Mouse (Mus musculus) adrenal gland, postnatal 10 days (tissue): ENCODE data around the gene Vezt. TPM values are rescaled to one million over a fixed set of nuclear protein-coding genes. Genes with fewer than 3 reads are reported as not detected.

Experiments
- DNase-seq: peaks from one replicate; pipeline ENCODE4 v3.0.0; 2021; ENCODE audit warnings: mixed read lengths
- long read RNA-seq, 2 experiments: library from polyadenylated mRNA; stranded (forward); transcript quantifications; one replicate each; pipeline ENCODE4 v2.0.0; 2021
- total RNA-seq, 2 experiments: library from RNA; stranded (reverse); gene quantifications; 2 replicates each; pipeline ENCODE4 v1.2.3; 2021

The Vezt gene
- 10 to 100 TPM; 24.9 to 27.7 TPM for total RNA-seq
- long read RNA-seq, experiment 1, full-length matches to known transcripts: 5 of 8 reads
- long read RNA-seq, experiment 1, partial matches to known transcripts: 2 of 8 reads
- long read RNA-seq, experiment 1, other reads (novel, unspliced or antisense): 1 of 8 reads
- long read RNA-seq, experiment 2, full-length matches to known transcripts: 4 of 5 reads
- long read RNA-seq, experiment 2, partial matches to known transcripts: 0 of 5 reads
- long read RNA-seq, experiment 2, other reads (novel, unspliced or antisense): 1 of 5 reads

DNA sequence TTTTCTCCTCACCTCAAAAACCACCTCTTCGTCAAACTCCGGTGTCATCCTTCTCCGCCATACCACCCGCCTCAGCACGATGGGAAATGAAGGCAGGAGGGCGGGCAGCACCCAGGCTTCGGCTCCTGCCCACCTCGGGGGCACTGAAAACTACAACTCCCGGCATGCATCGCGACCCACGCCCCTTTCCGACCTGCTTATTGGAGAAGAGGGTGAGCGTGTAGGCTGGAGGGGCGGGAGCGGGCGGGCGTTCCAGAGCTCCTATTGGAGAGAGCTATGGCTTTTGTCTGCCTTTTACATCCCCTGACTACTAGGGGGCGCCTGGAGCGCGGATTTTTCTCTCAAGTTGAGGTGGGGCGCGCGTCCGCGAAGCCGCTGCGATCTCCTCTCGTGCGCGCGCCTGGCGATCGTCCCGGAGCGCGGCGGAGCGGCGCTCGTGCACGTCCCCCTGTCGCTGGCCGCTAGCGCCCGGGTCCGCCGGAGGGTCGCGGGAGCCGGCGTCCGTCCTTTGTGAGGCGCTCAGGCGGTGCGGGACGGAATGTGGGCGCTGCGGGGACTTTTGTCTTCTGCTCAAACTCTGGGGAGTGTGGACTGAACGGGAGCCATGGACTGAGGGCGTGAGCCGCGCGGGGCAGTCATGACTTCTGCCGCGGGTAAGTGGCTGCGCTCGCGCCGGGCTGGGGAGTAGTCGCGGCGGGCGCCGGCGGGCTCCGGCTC, at the start of gene Vezt, which contains the start of gene Fgd6:
Gene Vezt, minus strand, starts transcription at position 160 of the 717 bp plus-strand sequence.
Gene Fgd6, plus strand, starts transcription at position 344 of the 717 bp plus-strand sequence.
- peak; percentile 98 for DNase-seq

DNA sequence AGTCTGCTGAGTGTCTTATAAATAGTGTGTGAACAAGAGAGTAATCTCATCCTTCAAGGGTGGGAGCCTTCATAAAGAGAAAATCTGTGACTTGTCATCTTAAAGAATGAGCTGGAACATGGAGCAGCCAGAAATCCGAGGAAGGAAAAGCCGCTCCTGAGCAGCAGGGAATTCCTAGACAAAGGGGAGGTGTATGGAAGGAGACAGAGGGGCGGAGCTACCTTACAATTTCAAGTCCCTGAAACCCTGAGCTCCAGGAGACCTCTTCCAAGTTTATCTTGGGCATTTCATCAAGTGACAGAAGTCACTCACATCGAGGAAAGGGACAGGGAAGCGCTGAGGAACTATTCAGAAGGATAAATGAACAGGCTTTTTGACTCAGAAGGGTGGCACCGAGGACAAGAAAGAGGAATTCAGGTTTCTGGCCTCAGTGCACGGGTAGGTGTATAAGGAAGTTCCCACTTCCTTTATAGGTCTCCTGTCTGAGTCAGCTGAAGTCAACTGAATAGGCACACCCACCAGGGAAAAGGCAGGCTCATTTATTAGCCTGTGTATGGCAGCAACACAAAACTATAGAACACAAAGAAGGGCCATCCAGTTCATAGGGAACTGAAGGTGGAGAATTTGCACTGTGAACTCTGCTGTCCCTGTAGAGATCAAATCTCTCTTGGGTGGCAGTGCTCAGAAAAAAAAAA, 46.6 kb upstream of the Vezt start:
- no peak for DNase-seq

DNA sequence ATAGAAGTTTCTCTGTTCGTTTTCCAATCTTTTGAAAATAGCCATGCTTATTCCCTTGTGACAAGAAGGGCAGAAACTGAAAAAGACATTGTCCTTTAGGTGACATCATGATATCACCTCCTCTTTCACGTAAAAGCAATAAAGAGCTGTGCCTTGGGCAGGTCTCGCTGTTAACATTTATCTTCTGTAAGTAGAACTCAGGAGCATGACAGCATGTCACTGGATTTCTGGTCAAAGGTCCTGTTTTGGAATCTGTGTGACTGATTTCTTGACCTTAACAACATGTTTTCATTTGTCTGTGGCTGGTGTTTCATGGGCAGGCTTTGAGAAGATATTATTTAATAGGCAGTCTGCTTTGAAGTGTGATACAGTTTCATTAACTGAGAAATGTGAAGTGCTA, 45.1 kb upstream of the Vezt start:
- no peak for DNase-seq

- DNase-seq: no peak
Measured at GRCm38 (mm10) chr10:94076966-94077825, 41.6 kb upstream of the Vezt start.

- DNase-seq: no peak
Measured at GRCm38 (mm10) chr10:94072916-94073465, 37.4 kb upstream of the Vezt start.

- DNase-seq: peak; percentile 49
Measured at GRCm38 (mm10) chr10:94072261-94072915, 36.8 kb upstream of the Vezt start.

- no peak for DNase-seq
Measured at GRCm38 (mm10) chr10:94071641-94072040, 36.0 kb upstream of the Vezt start.

GRCm38 (mm10) chr10:94068701-94069100, 33.1 kb upstream of the Vezt start:
- peak; percentile 48 for DNase-seq

DNA sequence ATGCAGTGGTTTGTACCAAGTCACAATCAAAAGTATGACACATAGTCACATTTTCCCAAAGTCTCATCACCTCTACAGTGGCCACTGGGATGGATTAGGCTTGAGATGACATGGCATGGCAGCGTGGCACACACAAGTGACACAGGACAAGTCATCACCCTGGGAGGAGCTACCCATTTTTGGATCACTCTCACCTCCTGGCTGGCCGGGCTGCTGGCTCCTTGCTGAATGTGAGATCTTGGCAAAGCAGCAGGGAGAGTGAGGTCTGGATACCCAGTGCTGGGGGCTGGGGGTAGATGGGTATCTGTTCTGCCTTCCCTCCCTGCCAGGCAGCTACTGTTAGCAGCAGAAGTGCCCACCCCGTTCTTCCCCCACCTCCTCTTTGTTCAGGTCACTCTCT, 31.3 kb upstream of the Vezt start:
- DNase-seq: no peak

- DNase-seq: no peak
Measured at GRCm38 (mm10) chr10:94062357-94062756, 26.7 kb upstream of the Vezt start.

DNA sequence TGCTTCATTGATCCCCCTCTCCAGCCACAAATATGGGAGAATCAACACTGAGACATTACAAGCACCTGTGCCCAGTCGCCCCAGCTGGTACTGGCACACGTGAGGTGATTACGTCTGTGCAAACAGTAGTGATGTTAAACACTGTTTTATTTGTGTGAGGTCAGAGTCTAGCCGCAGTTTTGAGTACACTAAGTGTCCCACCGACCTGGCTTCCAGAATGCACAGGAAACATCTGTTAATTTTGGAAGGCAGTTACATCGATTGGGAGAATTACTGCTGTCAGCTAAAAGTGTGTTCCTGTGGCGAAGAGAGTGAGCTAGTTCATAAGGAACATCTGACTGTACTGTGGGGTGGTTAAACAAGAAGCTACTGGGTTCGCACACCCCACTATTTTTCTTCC, 24.6 kb upstream of the Vezt start:
- no peak for DNase-seq

GRCm38 (mm10) chr10:94059618-94060055, 24.0 kb upstream of the Vezt start:
- no peak for DNase-seq

DNA sequence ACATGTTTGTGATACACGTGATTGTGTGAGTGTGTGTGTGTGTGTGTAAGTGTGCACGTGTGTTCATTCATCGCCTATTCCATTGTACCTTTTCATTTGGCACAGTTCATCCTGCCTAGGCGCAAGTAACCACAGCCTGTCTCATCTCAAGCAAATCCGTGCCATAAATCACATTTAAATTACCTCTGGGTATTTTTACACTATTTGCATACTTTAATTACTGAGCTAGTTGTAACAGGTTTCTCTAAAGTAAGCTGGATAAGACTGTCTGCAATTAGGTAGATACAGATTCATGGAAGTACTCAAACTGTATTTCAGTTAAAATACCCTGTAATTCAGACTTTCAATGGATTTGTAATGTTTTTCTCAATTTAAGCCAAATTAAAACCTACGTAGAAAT, 20.9 kb upstream of the Vezt start:
- DNase-seq: no peak

DNA sequence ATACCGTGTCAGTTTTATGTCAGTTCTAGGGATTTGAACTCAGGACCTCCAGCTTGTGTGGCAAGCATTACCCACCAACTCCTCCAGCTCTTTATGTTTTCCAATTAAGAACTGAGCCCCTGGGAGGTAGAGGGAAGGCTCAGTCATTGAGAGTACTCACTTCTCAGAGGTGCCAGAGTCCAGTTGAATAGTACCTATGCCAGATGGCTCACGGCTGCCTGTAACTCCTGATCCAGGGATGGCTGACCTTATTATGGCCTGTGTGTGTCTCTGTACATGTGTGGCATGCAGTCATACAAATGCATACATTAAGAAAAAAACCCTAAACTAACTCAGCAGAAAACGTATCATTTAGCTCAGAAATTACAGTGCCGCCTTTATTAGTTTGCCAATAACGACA, 15.1 kb upstream of the Vezt start:
- DNase-seq: no peak

GRCm38 (mm10) chr10:94049121-94049520, 13.5 kb upstream of the Vezt start:
- DNase-seq: no peak

- DNase-seq: no peak
Measured at GRCm38 (mm10) chr10:94047845-94048559, 12.4 kb upstream of the Vezt start.

DNA sequence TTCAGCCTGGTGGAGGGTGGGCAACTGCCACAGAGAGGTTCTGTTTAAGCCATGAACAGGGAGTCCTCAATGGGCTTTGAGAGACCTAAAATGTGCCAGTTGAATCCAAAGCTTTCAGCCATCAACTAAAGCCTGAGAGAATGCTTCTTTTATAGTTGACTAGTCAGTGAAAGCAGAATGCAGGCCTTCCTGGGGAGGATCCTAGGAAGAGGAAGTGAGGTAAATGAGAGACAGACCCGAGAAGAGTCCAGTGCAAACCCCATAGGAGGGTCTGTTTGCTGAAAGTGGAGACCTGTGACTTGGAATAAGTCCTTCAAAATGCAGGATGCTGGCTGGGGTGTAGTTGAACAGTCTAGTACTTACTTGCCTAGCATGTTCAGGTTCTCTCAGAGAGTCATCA, 11.4 kb upstream of the Vezt start:
- no peak for DNase-seq

DNA sequence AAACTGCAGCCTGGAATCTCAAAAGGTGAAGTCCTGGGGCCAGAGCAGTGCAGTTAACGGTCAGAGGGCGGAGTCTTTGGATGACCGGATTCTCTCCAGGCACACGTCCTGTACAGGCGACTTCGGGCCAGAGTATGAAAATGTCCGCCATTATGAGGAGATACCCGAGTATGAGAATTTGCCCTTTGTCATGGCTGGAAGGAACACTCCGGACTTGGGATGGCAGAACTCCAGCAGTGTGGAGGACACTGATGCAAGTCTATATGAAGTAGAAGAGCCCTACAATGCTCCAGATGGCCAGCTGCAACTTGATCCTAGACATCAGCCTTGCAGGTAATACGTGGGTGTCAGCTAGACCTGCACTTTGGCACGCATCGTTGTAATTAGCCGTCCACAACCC, 9.7 kb upstream of the Vezt start:
- no peak for DNase-seq

DNA sequence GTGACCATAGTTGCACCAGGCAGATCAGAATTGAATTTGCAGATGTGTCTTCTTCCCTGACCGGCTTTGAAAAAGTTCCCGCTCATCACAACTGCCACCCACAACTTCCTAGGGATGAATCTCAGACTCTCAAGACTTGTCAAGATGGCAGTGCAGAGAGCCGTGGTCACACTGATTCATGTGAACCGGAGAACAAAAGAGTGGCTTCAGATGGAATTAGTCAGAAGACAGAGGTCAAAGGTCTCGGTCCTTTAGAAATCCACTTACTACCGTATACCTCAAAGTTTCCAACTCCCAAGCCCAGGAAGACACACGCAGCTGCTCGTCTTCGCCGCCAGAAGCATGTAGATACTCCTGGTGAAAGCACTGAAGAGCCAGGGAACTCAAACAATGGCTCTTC, 8.3 kb upstream of the Vezt start:
- no peak for DNase-seq

DNA sequence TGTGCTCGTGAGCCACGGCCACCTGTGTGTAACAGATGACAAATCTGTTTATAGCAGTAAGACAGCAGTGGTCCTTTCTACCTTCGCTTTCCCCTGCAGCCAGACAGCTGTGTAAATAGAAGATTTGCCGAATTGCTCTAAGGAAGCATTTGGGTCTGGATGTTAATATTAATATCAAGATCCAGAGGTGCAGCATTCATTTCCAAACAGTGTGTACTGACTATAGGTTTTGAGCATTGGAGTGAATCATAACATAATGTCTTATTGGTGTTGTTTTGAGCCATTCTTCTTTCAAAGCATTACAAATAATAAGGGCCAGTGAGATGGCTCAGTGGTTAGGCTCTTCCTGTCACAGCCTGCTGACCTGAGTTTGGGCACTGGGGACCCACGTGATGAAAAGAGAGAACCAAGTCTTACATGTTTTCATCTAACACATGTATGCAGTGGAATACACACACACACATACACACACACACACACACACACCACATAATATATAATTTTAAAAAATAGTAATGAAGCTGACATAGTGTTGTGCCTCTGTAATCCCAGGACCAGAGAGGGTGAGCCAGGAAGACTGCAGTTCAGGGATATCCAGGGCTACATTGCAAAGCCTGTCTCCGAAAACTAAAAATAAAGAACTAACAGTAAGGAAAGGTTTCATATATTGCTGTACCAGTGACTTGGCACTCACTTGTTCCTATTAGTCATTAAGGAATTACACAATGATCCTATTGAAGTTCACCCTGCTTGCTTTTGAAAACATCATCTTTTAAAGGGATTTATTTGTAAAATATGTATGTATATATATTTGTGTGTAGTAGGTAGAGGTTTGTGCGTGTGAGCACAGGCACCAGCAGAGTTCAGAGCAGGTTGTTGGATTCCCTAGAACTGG, 3.0 kb upstream of the Vezt start:
- no peak for DNase-seq
